Mouse (Mus musculus) intestine, embryonic 14.5 days (tissue): Measurements from ENCODE around the gene Vmn2r32. TPM values are rescaled to one million over a fixed set of nuclear protein-coding genes. Genes with fewer than 3 reads are reported as not detected.
"Not testable (repeated sequence)": the region's sequence is repeated elsewhere in the genome, so short reads cannot be mapped to it uniquely, and the experiment has no call there.

Experiments used
- ATAC-seq: fragments of 200-750 bp; cut with Nextera tagmentation; replicated peaks from 2 replicates; pipeline ENCODE4 v1.8.0; 2017; ENCODE audit warnings: low read depth, moderate number of reproducible peaks, moderate TSS enrichment, moderate library complexity; ENCODE audit not compliant: low FRiP score, low TSS enrichment
- DNase-seq: peaks from one replicate; pipeline ENCODE4 v3.0.0-alpha.2; 2018; ENCODE audit warnings: low spot score
- H3K27ac ChIP-seq: fragments of 300-500 bp; sonication (generic); 2 replicates; pipeline ENCODE4 v1.5.1; 2014; ENCODE audit warnings: low read depth, mild to moderate bottlenecking, control low read depth
- H3K27me3 ChIP-seq: fragments of 300-500 bp; sonication (generic); replicated peaks from 2 replicates; pipeline ENCODE4 v1.6.1; 2014; ENCODE audit warnings: low read length, control low read depth; ENCODE audit not compliant: control insufficient read depth, insufficient read depth
- H3K36me3 ChIP-seq: fragments of 300-500 bp; sonication (generic); 2 replicates; pipeline ENCODE4 v1.6.1; 2014; ENCODE audit warnings: low read length, control low read depth; ENCODE audit not compliant: control insufficient read depth, insufficient read depth
- H3K4me1 ChIP-seq: fragments of 300-500 bp; sonication (generic); replicated peaks from 2 replicates; pipeline ENCODE4 v1.6.1; 2014; ENCODE audit warnings: low read length, control low read depth, mixed read lengths; ENCODE audit not compliant: control insufficient read depth, insufficient read depth
- H3K4me2 ChIP-seq: fragments of 300-500 bp; sonication (generic); 2 replicates; pipeline ENCODE4 v1.6.1; 2014; ENCODE audit warnings: low read length
- H3K4me3 ChIP-seq: fragments of 300-500 bp; sonication (generic); 2 replicates; pipeline ENCODE4 v1.5.1; 2014; ENCODE audit warnings: low read depth, low read length, control low read depth, mixed read lengths
- H3K9ac ChIP-seq: fragments of 300-500 bp; sonication (generic); 2 replicates; pipeline ENCODE4 v1.6.1; 2014; ENCODE audit warnings: mild to moderate bottlenecking, low read length
- H3K9me3 ChIP-seq: fragments of 300-500 bp; sonication (generic); 2 replicates; pipeline ENCODE4 v1.6.1; 2016; ENCODE audit warnings: low read length, control low read depth; ENCODE audit not compliant: control insufficient read depth
- WGBS: fragments of 180-500 bp; shearing (Covaris S2); extraction: QIAGEN DNeasy Blood & Tissue Kit; methylation state at CpG from one replicate; pipeline ENCODE4 v1.1.7; 2014; 5-methylcytosine and 5-hydroxymethylcytosine counted together
- polyA plus RNA-seq: library from polyadenylated mRNA; unstranded; fragments of >200 nt; fragmentation: Nextera tagmentation; extraction: Ambion mirVana; gene quantifications from 2 replicates; pipeline ENCODE4 v1.2.1, GENCODE M21; 2014

Vmn2r32 gene
- not detected in 2 replicates for polyA plus RNA-seq

- not testable (repeated sequence) for DNase-seq, H3K4me1 ChIP-seq, H3K36me3 ChIP-seq, H3K27ac ChIP-seq, H3K27me3 ChIP-seq, H3K9me3 ChIP-seq, ATAC-seq, H3K9ac ChIP-seq, H3K4me3 ChIP-seq, H3K4me2 ChIP-seq
- no CpG with 5 or more reads among the region's 2 CpGs for WGBS
Measured at GRCm38 (mm10) chr7:7479918-7480317, at the start of gene Vmn2r32. Vmn2r32 (minus strand) TSS chr7:7480018.

Other genes with a start within 250 kb of the Vmn2r32 start
- gene Vmn2r29, start 232.7 kb downstream of the Vmn2r32 start, polyA plus RNA-seq, result 0.15 and 0.45 TPM in 2 replicates
- gene Gm45844, start 201.7 kb downstream of the Vmn2r32 start, polyA plus RNA-seq, result 3.0 and 3.2 TPM in 2 replicates
- gene Clcn4, start 179.2 kb downstream of the Vmn2r32 start, polyA plus RNA-seq, result 46.0 and 55.5 TPM in 2 replicates
- 0.03 TPM in 1 of 2 replicates, not detected in the other for gene Vmn2r30, start 142.4 kb downstream of the Vmn2r32 start, polyA plus RNA-seq
- gene Gm45783, start 105.4 kb downstream of the Vmn2r32 start, polyA plus RNA-seq, result not detected in 2 replicates
- gene Vmn2r31, start 80.3 kb downstream of the Vmn2r32 start, polyA plus RNA-seq, result not detected in 2 replicates
- gene Vmn2r33, start 86.8 kb upstream of the Vmn2r32 start, polyA plus RNA-seq, result not detected in 2 replicates
- gene Vmn2r34, start 209.5 kb upstream of the Vmn2r32 start, polyA plus RNA-seq, result not detected in 2 replicates